Mouse (Mus musculus): ENCODE measurements around the gene Ubxn6. TPM values are rescaled to one million over a fixed set of nuclear protein-coding genes. Genes with fewer than 3 reads are reported as not detected.

Ubxn6 gene
- 10 to 100 TPM; 91.2 to 98.3 TPM for total RNA-seq (2021)
- long read RNA-seq, experiment 1, transcript Ubxn6-201 (11 exons, 2,949 nt), result major isoform, 74 of 93 reads
- long read RNA-seq, experiment 1, partial matches to known transcripts, result 4 of 93 reads
- long read RNA-seq, experiment 1, other reads (novel, unspliced or antisense), result 15 of 93 reads
- long read RNA-seq, experiment 2, transcript Ubxn6-201 (11 exons, 2,949 nt), result major isoform, 82 of 105 reads
- long read RNA-seq, experiment 2, partial matches to known transcripts, result 3 of 105 reads
- long read RNA-seq, experiment 2, other reads (novel, unspliced or antisense), result 16 of 105 reads

- Histone ChIP-seq H3K27ac (peak within 1 kb of the TSS; percentile 92), H3K4me3 (peak within 1 kb of the TSS; percentile 71)
- TF ChIP-seq CTCF (IDR thresholded peaks at IDR 0.05), result peak; percentile 58
- peak; percentile 97 to 98 for DNase-seq (ENCODE audit: extremely low spot score in 1 of 2, low spot score in 2 of 2)
- intact Hi-C loops (cut with DNase I), result loop anchor here (2.0 kb wide), 2 partner anchors 38 to 118 kb away; partner anchors contain the start of gene Sh3gl1
These were observed at the start of gene Ubxn6 for GRCm38 (mm10) chr17:56074827-56075208. Gene Ubxn6 (minus strand): TSS chr17:56075028.

GRCm38 (mm10) chr17:56123681-56124340 lies 49.0 kb upstream of the Ubxn6 start:
- Histone ChIP-seq H3K4me3 (no peak overlapping the region), H3K27ac (no peak overlapping the region)
- no peak for TF ChIP-seq CTCF (IDR thresholded peaks at IDR 0.05)
- intact Hi-C loops (cut with DNase I), result no loop called here
- DNase-seq (ENCODE audit: extremely low spot score in 1 of 2, low spot score in 2 of 2), result no peak

- TF ChIP-seq CTCF (IDR thresholded peaks at IDR 0.05), result no peak
- no peak overlapping the region for H3K27ac ChIP-seq
- no peak for DNase-seq (ENCODE audit: extremely low spot score in 1 of 2, low spot score in 2 of 2)
- no peak overlapping the region for H3K4me3 ChIP-seq
- intact Hi-C loops (cut with DNase I), result no loop called here
These were observed 48.3 kb upstream of the Ubxn6 start for GRCm38 (mm10) chr17:56123161-56123560.

- TF ChIP-seq CTCF (IDR thresholded peaks at IDR 0.05), result no peak
- intact Hi-C loops (cut with DNase I), result no loop called here
- H3K27ac ChIP-seq, result no peak within 1 kb of the TSS
- no peak for DNase-seq (ENCODE audit: extremely low spot score in 1 of 2, low spot score in 2 of 2)
- no peak within 1 kb of the TSS for H3K4me3 ChIP-seq
These were observed 47.0 kb upstream of the Ubxn6 start, which contains the start of gene Lrg1 for GRCm38 (mm10) chr17:56121826-56122225. Gene Lrg1 (minus strand): TSS chr17:56122001.

- peak overlapping the region; percentile 33 for H3K4me3 ChIP-seq
- peak overlapping the region; percentile 50; the same call in 1 of the 2 replicates for H3K27ac ChIP-seq
- TF ChIP-seq CTCF (IDR thresholded peaks at IDR 0.05), result no peak
- no peak for DNase-seq (ENCODE audit: extremely low spot score in 1 of 2, low spot score in 2 of 2)
- intact Hi-C loops (cut with DNase I), result no loop called here
These were observed 45.4 kb upstream of the Ubxn6 start for GRCm38 (mm10) chr17:56119981-56120880.

- H3K4me3 ChIP-seq, result no peak overlapping the region
- intact Hi-C loops (cut with DNase I), result no loop called here
These were observed 44.6 kb upstream of the Ubxn6 start for GRCm38 (mm10) chr17:56119431-56119830.

GRCm38 (mm10) chr17:56117251-56117710 lies 42.5 kb upstream of the Ubxn6 start, which contains the start of gene Plin5:
Gene Plin5 (minus strand): TSS chr17:56117596.
- peak; percentile 56 to 63 for DNase-seq (ENCODE audit: extremely low spot score in 1 of 2, low spot score in 2 of 2)
- Histone ChIP-seq H3K27ac (no peak within 1 kb of the TSS), H3K4me3 (peak within 1 kb of the TSS; percentile 29; the same call in 1 of the 2 replicates)
- TF ChIP-seq CTCF (IDR thresholded peaks at IDR 0.05), result no peak
- intact Hi-C loops (cut with DNase I), result no loop called here

More at GRCm38 (mm10) chr17:56119431-56119830, 44.6 kb upstream of the Ubxn6 start:
- no peak overlapping the region for H3K27ac ChIP-seq
- DNase-seq (ENCODE audit: extremely low spot score in 1 of 2, low spot score in 2 of 2), result no peak
- TF ChIP-seq CTCF (IDR thresholded peaks at IDR 0.05), result no peak

- no peak for DNase-seq (ENCODE audit: extremely low spot score in 1 of 2, low spot score in 2 of 2)
- H3K4me3 ChIP-seq, result no peak overlapping the region
- no peak for TF ChIP-seq CTCF (IDR thresholded peaks at IDR 0.05)
- intact Hi-C loops (cut with DNase I), result no loop called here
- no peak overlapping the region for H3K27ac ChIP-seq
These were observed 41.4 kb upstream of the Ubxn6 start for GRCm38 (mm10) chr17:56116193-56116592.

GRCm38 (mm10) chr17:56112743-56113142 lies 37.9 kb upstream of the Ubxn6 start:
- H3K27ac ChIP-seq, result no peak overlapping the region
- no peak for DNase-seq (ENCODE audit: extremely low spot score in 1 of 2, low spot score in 2 of 2)
- TF ChIP-seq CTCF (IDR thresholded peaks at IDR 0.05), result no peak
- intact Hi-C loops (cut with DNase I), result no loop called here
- no peak overlapping the region for H3K4me3 ChIP-seq

- DNase-seq (ENCODE audit: extremely low spot score in 1 of 2, low spot score in 2 of 2), result no peak
- intact Hi-C loops (cut with DNase I), result no loop called here
- no peak overlapping the region for H3K4me3 ChIP-seq
- TF ChIP-seq CTCF (IDR thresholded peaks at IDR 0.05), result peak; percentile 91
- H3K27ac ChIP-seq, result no peak overlapping the region
These were observed 37.0 kb upstream of the Ubxn6 start for GRCm38 (mm10) chr17:56111864-56112263.

GRCm38 (mm10) chr17:56111021-56111420 lies 36.2 kb upstream of the Ubxn6 start:
- no peak for DNase-seq (ENCODE audit: extremely low spot score in 1 of 2, low spot score in 2 of 2)
- Histone ChIP-seq H3K4me3 (no peak overlapping the region), H3K27ac (peak overlapping the region; percentile 50; the same call in 1 of the 2 replicates)
- intact Hi-C loops (cut with DNase I), result no loop called here
- TF ChIP-seq CTCF (IDR thresholded peaks at IDR 0.05), result no peak
